Mouse (Mus musculus): Measurements from ENCODE around the gene Ugt1a1. TPM values are rescaled to one million over a fixed set of nuclear protein-coding genes. Genes with fewer than 3 reads are reported as not detected.

Gene Ugt1a1
- total RNA-seq, 1 experiment from 2014 or later: 0.57 TPM

DNA sequence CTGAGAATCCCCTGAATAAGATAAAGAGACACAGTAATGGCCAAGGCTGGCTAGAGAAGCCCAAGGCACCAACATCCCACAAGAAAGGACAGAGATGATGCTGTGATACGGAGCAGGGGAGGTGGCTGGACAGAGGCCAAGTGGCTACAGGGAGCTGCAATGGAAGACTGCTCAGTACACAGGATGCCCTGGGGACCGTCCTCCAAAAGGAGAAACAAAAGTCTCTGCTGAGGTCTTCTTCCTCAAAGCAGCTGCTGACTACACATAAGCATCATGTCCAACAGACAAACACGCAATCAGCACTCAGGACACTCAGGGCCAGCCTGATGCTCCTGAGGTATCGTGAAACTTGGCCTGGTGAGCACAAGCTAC, 53.1 kb downstream of the Ugt1a1 start:
- no peak for ATAC-seq (replicated peaks; ENCODE audit: insufficient number of reproducible peaks, low FRiP score, low TSS enrichment, poor library complexity, severe bottlenecking)

DNA sequence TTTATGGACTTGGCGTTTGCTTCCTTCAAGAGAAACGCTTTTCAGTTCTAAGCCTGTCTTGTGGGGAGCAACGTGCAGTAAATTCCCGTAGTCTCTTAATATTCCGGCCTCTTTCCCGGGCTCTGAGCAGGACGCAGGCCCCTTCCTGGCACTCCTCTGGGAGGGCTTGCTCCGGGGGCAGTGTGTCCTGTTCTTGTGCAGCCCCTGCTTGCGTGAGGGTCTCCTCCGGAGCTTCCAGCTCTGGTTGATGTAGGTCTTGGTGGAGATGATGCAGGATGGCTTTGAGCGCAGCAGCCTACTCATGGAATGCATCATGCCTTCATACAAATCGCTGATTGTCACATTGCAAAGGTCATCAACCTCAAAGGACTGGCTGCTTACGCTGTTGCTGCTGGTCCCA, 54.4 kb downstream of the Ugt1a1 start:
- ATAC-seq (replicated peaks; ENCODE audit: insufficient number of reproducible peaks, low FRiP score, low TSS enrichment, poor library complexity, severe bottlenecking): no peak

DNA sequence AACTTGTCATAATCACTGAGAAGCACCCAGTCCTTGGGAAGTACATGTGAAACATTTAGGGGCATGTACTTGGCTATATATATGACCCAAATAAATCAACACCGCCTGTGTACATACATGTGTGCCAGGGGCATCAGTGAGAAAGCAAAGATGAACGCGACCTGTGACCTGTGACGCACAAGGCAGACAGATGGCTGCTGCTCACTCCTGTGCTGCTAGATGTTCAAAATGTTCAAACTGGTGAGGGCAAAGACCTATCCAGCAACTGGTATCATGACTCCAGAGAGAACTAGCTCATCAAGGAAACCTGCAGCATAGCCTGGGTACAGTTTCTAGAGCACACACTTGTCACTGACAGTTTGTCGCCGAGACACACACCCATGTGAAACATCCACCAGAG, 55.7 kb downstream of the Ugt1a1 start:
- ATAC-seq (replicated peaks; ENCODE audit: insufficient number of reproducible peaks, low FRiP score, low TSS enrichment, poor library complexity, severe bottlenecking): no peak

DNA sequence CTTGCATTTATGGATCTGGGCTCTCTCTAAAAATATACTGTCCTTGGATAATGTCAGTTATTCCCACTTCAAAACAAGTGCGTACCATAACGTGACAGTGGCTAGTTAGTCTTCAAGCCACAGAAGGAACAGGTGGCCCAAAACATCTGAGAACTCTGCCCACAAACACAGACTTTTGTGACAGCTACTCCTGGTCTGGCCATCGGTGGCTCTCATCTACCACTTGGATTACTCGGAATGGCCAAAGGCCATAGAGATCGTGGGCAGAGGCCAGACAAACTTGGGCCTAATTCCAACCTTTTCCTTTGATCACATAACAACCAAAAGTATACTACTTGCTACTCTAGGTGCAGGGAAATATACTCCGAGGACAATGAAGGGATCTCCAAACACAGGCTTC, 56.3 kb downstream of the Ugt1a1 start:
- no peak for ATAC-seq (replicated peaks; ENCODE audit: insufficient number of reproducible peaks, low FRiP score, low TSS enrichment, poor library complexity, severe bottlenecking)

Other genes with a start within 250 kb of the Ugt1a1 start
- gene Usp40, start 203.4 kb upstream of the Ugt1a1 start, total RNA-seq (2017): 14.8 to 34.3 TPM (median 18.1 TPM) in 3 replicates
- gene Ugt1a10, start 156.6 kb upstream of the Ugt1a1 start, total RNA-seq (2017): 1.2 TPM in 1 of 3 replicates, not detected in the others
- not detected in 3 replicates for gene Ugt1a9, start 141.2 kb upstream of the Ugt1a1 start, total RNA-seq (2017)
- not detected in 3 replicates for gene Ugt1a8, start 124.1 kb upstream of the Ugt1a1 start, total RNA-seq (2017)
- 76.0 to 85.9 TPM (median 84.7 TPM) in 3 replicates for gene Ugt1a7c, start 116.9 kb upstream of the Ugt1a1 start, total RNA-seq (2017)
- gene Ugt1a6b, start 108.7 kb upstream of the Ugt1a1 start, total RNA-seq (2017): 1.6 to 5.2 TPM (median 4.0 TPM) in 3 replicates
- 4.1 to 13.8 TPM (median 10.6 TPM) in 3 replicates for gene Ugt1a6a, start 77.2 kb upstream of the Ugt1a1 start, total RNA-seq (2017)
- 1.5 to 2.3 TPM in 2 of 3 replicates, not detected in the other for gene Ugt1a5, start 45.9 kb upstream of the Ugt1a1 start, total RNA-seq (2017)
- 1.4 to 1.8 TPM in 2 of 3 replicates, not detected in the other for gene Ugt1a2, start 11.4 kb upstream of the Ugt1a1 start, total RNA-seq (2017)
- not detected in 3 replicates for gene Dnajb3, start 6.2 kb upstream of the Ugt1a1 start, total RNA-seq (2017)
- 0.38 to 2.2 TPM (median 1.2 TPM) in 3 replicates for gene Mroh2a, start 15.0 kb downstream of the Ugt1a1 start, total RNA-seq (2017)
- gene Hjurp, start 65.7 kb downstream of the Ugt1a1 start, total RNA-seq (2017): 79.2 to 121 TPM (median 80.4 TPM) in 3 replicates
- not detected in 3 replicates for gene Trpm8, start 65.7 kb downstream of the Ugt1a1 start, total RNA-seq (2017)
- not detected in 3 replicates for gene Spp2, start 195.0 kb downstream of the Ugt1a1 start, total RNA-seq (2017)

All from monocyte, adult 5-6 weeks (primary cell).